Mouse (Mus musculus): ENCODE data around the gene Gys1.

GRCm38 (mm10) chr7:45488293-45489204 lies 53.9 kb downstream of the Gys1 start, which contains the start of gene Dhdh:
- peak; percentile 92 for TF ChIP-seq POLR2A (IDR thresholded peaks at IDR 0.05; ENCODE audit: low read depth, low read length)
- no peak for TF ChIP-seq CTCF (conservative IDR thresholded peaks at IDR 0.05 in 1 of 2, IDR thresholded peaks at IDR 0.05 in 1 of 2; ENCODE audit: low read depth in 2 of 2, low read length in 2 of 2)
- TF ChIP-seq ELF1 (IDR thresholded peaks at IDR 0.05; ENCODE audit: low read depth, low read length), result no peak
- TF ChIP-seq EP300 (IDR thresholded peaks at IDR 0.05; ENCODE audit: low read length), result no peak

Data from CH12.LX (cell line).